In genomic region chr9:58823918-58824215, GRCm38 (mm10) we compare ENCODE assay signal across 8 mouse cellular contexts. TPM values are rescaled to one million over a fixed set of nuclear protein-coding genes. Genes with fewer than 3 reads are reported as not detected.
DNase-seq lines count a peak whose midpoint lies in the region; ATAC-seq and TF ChIP-seq lines count a peak whose summit lies in the region.

No protein-coding gene starts in this region.

- DNase-seq in cerebellum, postnatal 25 days, result peak; percentile 43 to 57
- DNase-seq in cerebellum, postnatal 36 days, result no peak
- no peak for DNase-seq in thymus, adult 18-20 months
- no peak for DNase-seq in ovary, adult 18-20 months (ENCODE audit: low spot score)
- DNase-seq in cerebellum, adult 18-20 months, result no peak

- H3K36me3 ChIP-seq in E14TG2a.4 (ENCODE audit: insufficient read depth, low read length), result no peaks in the 10 kb centered on the region
- H3K36me3 ChIP-seq in forebrain, embryonic 16.5 days (ENCODE audit: control insufficient read depth, insufficient read depth), result no peaks in the 10 kb centered on the region
- H3K36me3 ChIP-seq in liver, embryonic 15.5 days (replicated peaks), result no peaks in the 10 kb centered on the region

- H3K27ac ChIP-seq in forebrain, embryonic 16.5 days (ENCODE audit: low read length), result no peak overlapping the region
- no peak overlapping the region for H3K27ac ChIP-seq in liver, embryonic 15.5 days (replicated peaks)

- H3K4me3 ChIP-seq in E14TG2a.4 (replicated peaks; ENCODE audit: low read length), result peak overlapping the region; percentile 92
- H3K4me3 ChIP-seq in forebrain, embryonic 16.5 days (replicated peaks; ENCODE audit: low read length), result peak overlapping the region; percentile 80
- peak overlapping the region; percentile 47 for H3K4me3 ChIP-seq in liver, embryonic 15.5 days (replicated peaks)

- H3K9me3 ChIP-seq in E14TG2a.4 (ENCODE audit: low read length), result no peaks in the 10 kb centered on the region
- no peaks in the 10 kb centered on the region for H3K9me3 ChIP-seq in forebrain, embryonic 16.5 days (ENCODE audit: control insufficient read depth, low read length)
- H3K9me3 ChIP-seq in liver, embryonic 15.5 days (replicated peaks), result no peaks in the 10 kb centered on the region

- ATAC-seq in forebrain, embryonic 16.5 days, result no peak
- ATAC-seq in liver, embryonic 15.5 days (ENCODE audit: insufficient read depth), result no peak

- under 1% methylated on average over 32 of the region's 35 CpGs for WGBS in forebrain, embryonic 16.5 days
- 2% methylated on average over 29 of the region's 35 CpGs for WGBS in liver, embryonic 15.5 days (ENCODE audit: insufficient replicate concordance)

- peaks cover 18% of the 10 kb centered on the region for H3K4me1 ChIP-seq in E14TG2a.4 (replicated peaks; ENCODE audit: low read depth, low read length)
- peaks cover 31% of the 10 kb centered on the region for H3K4me1 ChIP-seq in forebrain, embryonic 16.5 days (replicated peaks; ENCODE audit: control insufficient read depth, insufficient read depth, low read length)
- peaks cover 9% of the 10 kb centered on the region; the same call in 1 of the 2 replicates for H3K4me1 ChIP-seq in liver, embryonic 15.5 days (replicated peaks)

- H3K27me3 ChIP-seq in E14TG2a.4 (ENCODE audit: insufficient read depth, low read length), result peaks cover 99% of the 10 kb centered on the region
- peaks cover 5% of the 10 kb centered on the region; the same call in 1 of the 2 replicates for H3K27me3 ChIP-seq in forebrain, embryonic 16.5 days (replicated peaks; ENCODE audit: control insufficient read depth, insufficient read depth, low read length)
- peaks cover 85% of the 10 kb centered on the region for H3K27me3 ChIP-seq in liver, embryonic 15.5 days

- no peak for TF ChIP-seq CTCF in E14TG2a.4 (conservative IDR thresholded peaks at IDR 0.05; ENCODE audit: low read length)

- H3K9ac ChIP-seq in forebrain, embryonic 16.5 days (replicated peaks; ENCODE audit: low read depth, low read length), result peak overlapping the region; percentile 84
- H3K9ac ChIP-seq in liver, embryonic 15.5 days, result no peak overlapping the region

- peak overlapping the region; percentile 88 for H3K4me2 ChIP-seq in forebrain, embryonic 16.5 days (ENCODE audit: low read length)
- peak overlapping the region; percentile 68 for H3K4me2 ChIP-seq in liver, embryonic 15.5 days

RNA-seq across cellular contexts. Expression of gene Hcn4, which starts 0.7 kb away (rescaled TPM):
- 2.1 and 2.8 TPM in 2 replicates for polyA plus RNA-seq in forebrain, embryonic 16.5 days (2015; fragmentation: Nextera tagmentation; extraction: Ambion mirVana)
- polyA plus RNA-seq in liver, embryonic 15.5 days (2015; fragmentation: Nextera tagmentation; extraction: Ambion mirVana), result not detected in 2 replicates

Comparison
In these comparisons a context has a peak if more than half of its experiments do, and no peak if none do; other contexts are left out.
1. DNase-seq: peak in cerebellum, postnatal 25 days (2 of 2); none in cerebellum, postnatal 36 days (0 of 2), thymus, adult 18-20 months (0 of 2), ovary, adult 18-20 months (single experiment) and cerebellum, adult 18-20 months (0 of 2).
2. Peak in every context shown above with its lines, with median percentiles within 50 percentile points of each other: H3K4me3 ChIP-seq.